Mouse (Mus musculus) left cerebral cortex, postnatal 10 days (tissue): ENCODE measurements around the gene Tnnt2. TPM values are rescaled to one million over a fixed set of nuclear protein-coding genes. Genes with fewer than 3 reads are reported as not detected.
A peak's percentile ranks its signal among the peaks of the same experiment; 100 is the strongest.

Experiments
- DNase-seq, 2 experiments: peaks; one replicate each; pipeline ENCODE4 v3.0.0; 2021 to 2022; ENCODE audit warnings: low spot score in 2 of 2, mixed read lengths in 1 of 2; ENCODE audit errors: extremely low spot score in 1 of 2
- intact Hi-C: fragments of 180-260 bp; cut with DNase I; formaldehyde crosslinking; loops from one replicate; pipeline ENCODE4 v1.15.1; 2025
- total RNA-seq, 2 experiments: library from RNA; stranded (reverse); gene quantifications; 2 replicates each; pipeline ENCODE4 v1.2.3; 2021

The Tnnt2 gene
- total RNA-seq, result 1 to 10 TPM; 2.0 to 3.3 TPM

GRCm38 (mm10) chr1:135835716-135836483, at the start of gene Tnnt2:
TSS of gene Tnnt2 (plus strand) at chr1:135836354.
- intact Hi-C loops, result no loop called here
- DNase-seq, result no peak

- intact Hi-C loops, result loop anchor here (2.0 to 5.0 kb wide), 2 partner anchors 35 to 69 kb away; no protein-coding TSS in a partner anchor
- DNase-seq, result peak; percentile 40 to 81
Observed at GRCm38 (mm10) chr1:135787799-135788198, 48.4 kb upstream of the Tnnt2 start.

- peak in 1 of 2 experiments; percentile 60 for DNase-seq
- intact Hi-C loops, result loop anchor here (2.0 to 5.0 kb wide), 2 partner anchors 36 to 70 kb away; no protein-coding TSS in a partner anchor
Observed at GRCm38 (mm10) chr1:135788708-135789107, 47.4 kb upstream of the Tnnt2 start.

- intact Hi-C loops, result loop anchor here (2.0 to 5.0 kb wide), 2 partner anchors 38 to 71 kb away; no protein-coding TSS in a partner anchor
- DNase-seq, result peak in 1 of 2 experiments; percentile 78
Observed at GRCm38 (mm10) chr1:135789815-135790214, 46.3 kb upstream of the Tnnt2 start.

GRCm38 (mm10) chr1:135792143-135792939, 43.8 kb upstream of the Tnnt2 start:
- intact Hi-C loops, result no loop called here
- no peak for DNase-seq

GRCm38 (mm10) chr1:135793370-135794215, 42.6 kb upstream of the Tnnt2 start:
- intact Hi-C loops, result no loop called here
- peak; percentile 23 to 70 for DNase-seq

- DNase-seq, result no peak
- intact Hi-C loops, result no loop called here
Observed at GRCm38 (mm10) chr1:135794216-135795134, 41.7 kb upstream of the Tnnt2 start.

- intact Hi-C loops, result no loop called here
- no peak for DNase-seq
Observed at GRCm38 (mm10) chr1:135798492-135798891, 37.7 kb upstream of the Tnnt2 start.

- no peak for DNase-seq
- intact Hi-C loops, result no loop called here
Observed at GRCm38 (mm10) chr1:135799109-135799627, 37.0 kb upstream of the Tnnt2 start.

GRCm38 (mm10) chr1:135800192-135800950, 35.8 kb upstream of the Tnnt2 start:
- no peak for DNase-seq
- intact Hi-C loops, result no loop called here

- intact Hi-C loops, result no loop called here
- no peak for DNase-seq
Observed at GRCm38 (mm10) chr1:135807546-135807945, 28.6 kb upstream of the Tnnt2 start.

GRCm38 (mm10) chr1:135810180-135810579, 26.0 kb upstream of the Tnnt2 start:
- DNase-seq, result no peak
- intact Hi-C loops, result no loop called here

GRCm38 (mm10) chr1:135811016-135811646, 25.0 kb upstream of the Tnnt2 start:
- intact Hi-C loops, result no loop called here

GRCm38 (mm10) chr1:135812205-135812604, 23.9 kb upstream of the Tnnt2 start:
- intact Hi-C loops, result no loop called here
- no peak for DNase-seq

More at GRCm38 (mm10) chr1:135811016-135811646, 25.0 kb upstream of the Tnnt2 start:
- DNase-seq, result peak; percentile 63 to 80

GRCm38 (mm10) chr1:135812618-135813017, 23.5 kb upstream of the Tnnt2 start:
- intact Hi-C loops, result no loop called here
- no peak for DNase-seq

- intact Hi-C loops, result no loop called here
- DNase-seq, result no peak
Observed at GRCm38 (mm10) chr1:135813071-135813470, 23.1 kb upstream of the Tnnt2 start.
